Mouse (Mus musculus) CD4-positive, CD25-positive, alpha-beta regulatory T cell (primary cell): ENCODE measurements around the gene Ptprr. TPM values are rescaled to one million over a fixed set of nuclear protein-coding genes. Genes with fewer than 3 reads are reported as not detected.

ENCODE experiments used
- polyA plus RNA-seq: library from polyadenylated mRNA; unstranded; fragments of 100-300 nt; shearing (Covaris generic); gene quantifications from one replicate; pipeline ENCODE4 v1.2.1, GENCODE M21; 2017

Ptprr gene
- polyA plus RNA-seq: 0.10 TPM

GRCm38 (mm10) chr10:116017845-116018479, at the start of gene Ptprr:
TSS of gene Ptprr (plus strand) at chr10:116018213.

DNA sequence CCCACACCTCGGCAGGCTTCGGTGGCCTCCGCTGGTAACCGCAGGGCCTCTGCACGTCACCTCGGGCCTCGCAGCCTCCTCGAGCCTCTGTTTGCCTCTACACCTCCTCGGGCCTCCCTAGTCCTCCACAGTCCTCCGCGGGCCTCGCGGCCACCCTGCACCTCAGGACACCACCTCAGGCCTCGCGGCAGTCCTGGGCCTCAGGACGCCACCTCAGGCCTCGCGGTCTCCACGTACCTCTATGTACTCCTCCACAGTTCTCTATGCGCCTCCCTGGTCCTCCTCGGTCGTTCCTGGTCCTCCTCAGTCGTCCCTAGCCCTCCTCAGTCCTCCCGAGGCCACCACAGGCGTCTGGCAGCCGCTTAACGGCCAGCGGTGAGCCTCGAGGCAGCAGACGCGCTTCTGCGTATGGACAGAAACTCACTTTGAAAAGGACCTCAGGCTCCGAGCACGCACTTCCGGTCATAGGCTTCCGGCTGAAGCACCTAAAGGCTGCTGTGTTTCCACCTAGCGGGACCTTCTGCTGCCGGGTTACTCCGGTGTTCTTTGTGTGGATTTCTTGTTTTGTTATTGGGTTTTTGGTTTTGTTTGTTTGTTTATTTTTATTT, 96.0 kb downstream of the Ptprr start, which contains the start of gene 4933416C03Rik:
Gene 4933416C03Rik (minus strand): TSS at position 51 of the 608 bp plus-strand sequence.

DNA sequence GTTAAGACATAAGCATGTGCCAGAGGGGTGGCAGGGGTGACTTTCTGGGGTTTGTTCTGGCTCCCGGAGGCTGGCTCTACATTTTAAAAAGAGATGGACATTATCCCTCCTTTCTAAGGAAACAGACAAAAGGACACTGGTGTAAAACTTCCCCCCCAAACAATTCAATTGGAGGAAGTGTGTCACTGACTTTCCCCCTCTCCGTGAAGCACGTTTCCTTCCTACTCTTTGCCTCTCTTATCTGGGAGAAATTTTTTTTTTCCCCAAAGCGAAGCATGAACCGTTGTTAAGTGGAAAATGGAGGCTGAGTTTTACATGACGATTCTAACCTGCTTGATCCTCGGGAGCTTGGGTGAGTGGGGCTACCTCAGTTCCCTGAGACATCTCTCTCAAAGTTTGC, 257.3 kb downstream of the Ptprr start, which contains the start of gene Ptprb:
Gene Ptprb (plus strand): TSS at position 244 of the 400 bp plus-strand sequence.

Other genes starting within 250 kb of the Ptprr start
- gene Tspan8, start 201.4 kb upstream of the Ptprr start, polyA plus RNA-seq: not detected
- not detected for gene 4933416C03Rik, start 95.7 kb downstream of the Ptprr start, polyA plus RNA-seq